Mouse (Mus musculus) urinary bladder, postnatal 10 days (tissue): Measurements from ENCODE around the gene Egfl7.

Experiments
- DNase-seq: peaks from one replicate; pipeline ENCODE4 v3.0.0; 2022; ENCODE audit warnings: low spot score

The Egfl7 gene

DNA sequence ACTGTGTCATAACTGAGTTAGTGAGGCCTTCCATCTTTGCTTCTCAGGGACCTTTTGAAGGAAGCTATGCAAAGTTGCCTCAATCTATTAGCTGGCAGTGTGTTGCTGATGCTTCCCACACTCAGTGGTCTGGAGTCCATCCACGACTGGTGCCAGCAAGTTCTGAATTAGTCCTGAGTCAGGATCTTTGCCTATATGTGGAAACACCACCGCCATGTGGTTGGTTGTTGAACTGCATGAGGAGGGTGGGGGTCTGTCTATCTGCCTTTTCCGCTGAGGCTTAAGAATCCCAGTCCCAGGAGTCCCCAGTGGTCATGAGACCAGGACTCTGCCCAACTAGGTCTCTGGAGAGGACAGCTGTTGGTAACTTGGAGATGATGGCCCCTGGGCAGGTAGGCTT is 9.8 kb upstream of the Egfl7 start:
- DNase-seq, result no peak

DNA sequence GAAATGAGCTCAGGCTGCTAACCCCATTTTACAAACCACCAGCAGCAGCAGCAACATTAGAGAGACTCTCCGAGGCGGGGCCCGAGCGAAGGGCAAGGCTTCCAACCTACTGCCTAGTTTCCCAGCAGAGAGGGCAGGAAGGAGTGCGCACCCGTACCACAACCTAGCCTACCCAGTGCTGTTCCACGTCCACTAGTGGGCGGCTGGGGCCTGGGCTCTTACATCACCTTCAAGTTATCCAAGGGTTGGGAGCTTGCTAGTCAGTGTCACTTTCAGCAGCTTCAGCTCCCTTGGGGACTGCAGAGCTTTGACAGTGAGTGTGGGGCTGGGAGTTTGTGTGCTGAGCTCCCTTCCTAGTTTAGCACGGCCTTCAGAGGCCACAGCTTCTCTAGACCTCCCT is 8.4 kb upstream of the Egfl7 start:
- DNase-seq, result no peak

DNA sequence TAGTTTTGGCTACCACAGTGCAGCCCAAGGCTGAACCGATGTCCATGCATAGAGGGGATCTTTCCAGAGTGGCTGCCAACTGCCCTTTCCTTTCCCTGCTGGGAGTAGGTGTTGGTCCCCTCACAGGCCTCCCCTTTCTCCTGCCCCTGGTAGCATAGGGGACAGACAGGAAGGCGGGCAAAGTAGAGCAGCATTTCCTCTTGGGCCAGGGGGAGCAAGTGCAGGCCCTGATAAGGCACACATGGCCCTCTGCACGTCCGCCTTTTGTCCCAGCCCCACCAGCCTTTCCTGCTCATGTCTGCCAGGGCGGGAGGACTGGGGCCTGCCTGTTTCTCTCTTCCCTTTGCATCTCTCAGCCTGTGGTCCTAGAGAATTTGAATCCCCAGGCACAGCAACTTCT is 8.0 kb upstream of the Egfl7 start:
- no peak for DNase-seq

DNA sequence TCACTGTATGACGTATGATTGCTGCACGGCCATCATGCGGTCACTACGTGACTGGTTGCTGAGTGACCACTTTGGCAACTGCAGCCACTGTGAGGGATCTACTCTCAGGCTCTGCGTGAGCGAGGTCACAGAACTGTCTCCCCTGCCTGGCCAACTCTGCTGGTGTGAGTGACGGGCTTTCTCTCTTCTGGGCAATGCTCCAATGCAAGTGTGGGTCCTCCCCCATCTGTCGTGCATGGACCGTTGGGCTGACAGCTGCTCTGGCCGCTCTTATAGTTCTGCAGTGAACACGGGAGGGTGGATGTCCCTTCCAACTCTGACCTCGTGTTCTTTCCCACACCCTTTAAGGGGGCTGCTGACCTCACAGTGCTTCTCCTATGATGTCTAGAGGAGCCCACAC is 6.4 kb upstream of the Egfl7 start:
- no peak for DNase-seq

DNA sequence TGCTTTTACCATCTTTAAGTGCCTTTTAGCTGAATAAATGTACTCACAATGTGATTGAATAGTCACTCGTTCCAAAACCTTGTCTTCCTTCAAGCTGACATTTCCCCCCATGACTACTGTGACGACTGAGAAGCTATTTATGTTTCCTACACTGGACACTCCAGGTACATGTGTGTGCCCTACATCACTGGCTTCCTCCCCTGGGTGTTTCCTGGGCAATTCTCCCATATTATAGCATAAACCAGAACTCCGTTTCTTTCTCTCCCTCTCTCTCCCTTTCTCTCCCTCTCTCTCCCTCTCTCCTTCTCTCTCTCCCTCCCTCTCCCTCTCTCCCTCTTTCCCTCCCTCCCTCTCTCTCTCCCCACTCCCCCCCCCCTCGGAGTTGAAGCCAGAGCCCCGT is 6.0 kb upstream of the Egfl7 start:
- no peak for DNase-seq

DNA sequence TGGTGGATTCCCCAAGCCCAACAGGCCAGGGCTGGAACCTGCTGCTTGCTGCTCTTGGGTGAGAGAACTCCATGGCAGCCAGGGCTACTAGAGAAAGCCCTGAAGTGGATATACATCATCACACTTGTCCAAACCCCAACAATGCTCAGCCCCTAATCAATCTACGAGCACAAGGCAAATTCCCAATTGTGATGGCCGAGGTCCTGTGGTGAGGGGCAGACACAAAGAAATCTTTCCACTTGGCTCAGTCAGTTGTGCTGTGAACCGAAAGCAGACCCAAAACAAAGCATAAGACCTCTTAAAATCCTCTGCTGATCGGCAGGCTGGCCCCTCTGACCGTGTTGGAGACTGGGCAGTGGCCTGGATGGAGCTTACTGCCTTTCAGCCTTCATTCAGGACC is 5.0 kb upstream of the Egfl7 start:
- no peak for DNase-seq

DNA sequence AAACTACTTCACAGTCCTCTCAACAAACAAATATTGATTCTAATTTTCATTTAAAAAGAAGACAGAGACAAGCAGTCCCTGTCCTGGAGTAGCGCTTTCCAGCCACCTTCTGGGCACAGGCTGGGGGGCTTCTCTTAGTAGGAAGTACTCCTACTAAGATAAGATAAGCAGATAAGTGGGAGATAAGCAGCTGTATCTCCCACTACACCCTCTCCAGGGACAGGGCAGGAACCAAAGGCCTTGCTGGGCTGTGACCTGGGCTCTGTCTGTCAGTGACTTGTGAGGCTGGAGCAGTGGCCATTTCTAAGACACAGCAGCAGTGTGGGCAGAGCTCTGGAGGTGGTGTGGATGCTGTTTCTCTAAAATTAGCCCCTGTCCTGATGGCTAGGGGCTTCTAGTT is 4.4 kb upstream of the Egfl7 start:
- no peak for DNase-seq

DNA sequence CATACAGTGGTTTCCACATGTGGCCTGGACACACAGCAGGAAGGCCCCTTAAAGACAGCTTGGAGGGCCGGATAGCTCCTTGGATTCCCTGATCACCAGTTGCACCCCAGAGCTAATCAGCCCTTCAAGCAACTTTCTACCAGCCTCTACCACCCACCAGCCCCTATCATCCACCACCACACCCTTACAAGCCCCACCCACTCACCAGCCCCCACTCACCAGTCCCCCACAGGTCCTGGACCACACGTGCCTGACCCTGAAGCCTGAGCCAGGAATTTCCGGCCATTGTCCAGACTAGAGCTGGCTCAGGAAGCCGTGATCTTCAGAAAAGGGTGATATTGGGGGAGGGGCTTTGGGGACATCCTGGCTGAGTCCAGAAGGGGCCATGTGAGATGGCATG is 3.9 kb upstream of the Egfl7 start:
- no peak for DNase-seq

DNA sequence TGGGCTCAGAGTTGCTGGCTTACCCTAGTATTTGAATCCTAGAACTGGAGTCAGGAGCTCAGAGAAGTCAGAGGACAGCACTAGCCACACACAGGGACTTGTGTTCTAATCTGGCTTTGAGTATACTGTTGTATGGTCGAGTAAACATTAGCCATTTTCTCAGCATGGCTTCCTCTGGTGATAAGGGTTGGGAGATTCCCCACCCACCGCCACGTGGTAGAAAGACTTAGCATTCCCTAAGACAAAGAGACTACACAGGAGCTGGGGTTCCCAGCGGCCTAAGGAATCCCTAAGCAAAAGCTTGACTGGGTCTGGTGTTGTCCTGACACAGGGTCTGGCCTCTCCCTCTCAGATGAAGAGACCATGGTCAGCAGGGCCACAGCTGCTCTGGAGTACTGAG is 3.4 kb upstream of the Egfl7 start:
- DNase-seq, result no peak

DNA sequence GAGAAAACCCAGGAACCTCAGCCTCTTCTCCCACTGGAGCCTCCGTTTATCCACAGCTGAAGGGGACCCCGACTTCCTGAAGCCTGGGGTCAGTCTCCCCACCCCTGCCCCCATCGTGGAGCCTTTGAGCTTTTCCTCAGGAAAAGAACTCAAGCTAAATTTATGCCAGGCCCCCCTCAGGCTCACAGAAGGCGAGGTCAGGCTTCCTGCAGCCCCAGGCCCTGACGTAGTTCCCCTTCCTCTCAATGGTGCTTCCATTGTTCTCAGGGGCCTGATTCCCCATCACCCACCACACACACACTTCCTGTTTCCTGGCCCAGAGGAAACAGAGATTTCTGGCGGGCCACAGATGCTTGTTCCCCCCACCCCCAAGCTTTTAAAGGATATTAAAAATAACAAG is 1.4 kb upstream of the Egfl7 start:
- no peak for DNase-seq

DNA sequence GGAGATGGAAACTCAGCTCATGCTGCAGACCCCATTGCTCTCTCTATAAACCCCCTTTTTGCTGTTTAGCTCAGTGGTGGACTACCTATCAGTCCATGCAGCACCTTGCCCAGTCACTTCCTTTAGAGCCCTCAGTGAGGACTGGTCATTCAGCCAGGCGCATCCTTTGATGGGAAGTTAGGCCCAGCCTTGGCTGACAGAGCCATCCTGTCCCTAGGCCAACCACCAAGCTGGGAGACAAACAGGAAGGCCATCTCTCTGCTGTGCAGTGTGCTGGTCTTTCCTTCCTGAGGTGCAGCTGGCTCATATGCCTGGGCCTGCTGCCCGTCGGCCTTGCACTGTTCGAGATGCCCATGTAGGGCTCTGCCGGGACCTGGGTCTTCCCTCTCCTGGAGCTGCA is 937 bp downstream of the Egfl7 start:
- DNase-seq, result no peak

DNA sequence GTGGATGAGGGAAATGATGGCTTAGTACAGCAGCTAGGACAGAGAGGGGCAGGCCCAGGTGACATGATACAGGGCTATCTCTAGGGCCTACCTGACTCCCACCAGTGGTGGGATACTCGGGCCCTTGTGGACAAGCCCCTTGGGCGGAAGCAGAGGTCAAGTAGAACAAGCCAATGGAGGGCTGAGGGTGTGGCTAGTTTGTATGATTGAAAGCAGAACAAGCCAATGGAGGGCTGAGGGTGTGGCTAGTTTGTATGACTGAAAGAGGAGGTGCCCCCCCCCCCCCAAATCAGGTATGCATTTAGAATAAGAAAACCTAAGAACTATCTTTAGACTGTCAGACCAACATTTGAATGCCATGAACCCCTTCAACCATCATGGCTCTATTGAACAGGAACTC is 2.4 kb downstream of the Egfl7 start:
- DNase-seq, result no peak

DNA sequence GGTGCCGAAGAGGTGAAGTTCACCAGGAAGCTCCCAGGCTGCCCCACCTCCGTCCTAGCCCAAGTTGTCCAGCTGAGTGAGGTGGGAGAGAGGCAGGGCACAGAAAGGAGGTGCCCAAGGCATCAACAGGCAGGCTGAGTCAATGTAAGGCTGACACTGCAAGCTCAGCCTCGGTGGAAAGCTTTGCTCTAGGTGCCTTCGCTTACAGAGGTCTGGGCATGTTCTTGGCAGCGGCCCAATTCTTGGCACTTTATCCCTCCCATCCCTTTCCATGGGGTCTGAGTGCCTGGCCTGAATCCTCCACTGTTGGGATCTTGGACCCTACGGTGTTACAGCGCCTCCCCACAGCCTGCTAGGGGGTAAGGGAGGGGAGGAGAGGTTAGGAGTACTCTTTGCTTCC is 2.9 kb downstream of the Egfl7 start:
- DNase-seq, result no peak

DNA sequence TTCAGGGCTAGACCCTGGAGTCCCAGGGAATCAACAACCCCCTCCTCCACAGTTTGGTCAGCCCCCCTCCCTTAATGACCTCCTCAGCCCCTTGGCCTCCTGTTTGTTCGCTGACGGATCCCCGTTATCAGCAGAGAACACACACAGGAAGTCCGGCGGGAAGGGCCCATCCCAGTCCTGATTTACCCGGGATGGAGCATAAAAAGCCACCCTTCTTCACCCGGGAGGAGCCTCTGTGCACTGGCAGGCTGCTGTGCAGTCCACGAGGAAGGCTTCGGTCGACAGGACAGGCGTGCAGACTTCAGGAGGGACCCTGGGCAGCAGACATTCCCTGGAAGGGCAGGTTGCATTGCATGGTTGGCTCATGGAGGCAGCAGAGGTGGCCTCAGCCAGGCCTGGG is 3.8 kb downstream of the Egfl7 start:
- no peak for DNase-seq

DNA sequence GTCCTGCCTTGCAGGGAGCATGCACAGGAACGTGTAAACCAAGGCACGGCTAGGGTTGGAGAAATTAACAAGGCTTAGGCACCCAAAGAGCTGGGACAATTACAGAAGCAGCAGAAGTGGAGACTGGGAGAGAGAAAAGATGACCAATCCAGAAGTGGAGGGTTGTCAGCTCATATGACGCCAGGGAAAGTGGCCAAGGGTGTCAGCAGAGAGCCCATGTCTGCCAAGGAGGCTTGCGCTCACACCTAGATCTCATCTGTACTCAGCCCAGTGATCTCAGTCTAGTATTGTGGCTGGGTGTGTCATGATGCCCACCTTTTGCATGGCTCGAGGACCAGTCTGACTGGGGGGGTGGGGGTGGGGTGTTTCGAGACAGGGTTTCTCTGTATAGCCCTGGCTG is 5.9 kb downstream of the Egfl7 start:
- DNase-seq, result no peak

DNA sequence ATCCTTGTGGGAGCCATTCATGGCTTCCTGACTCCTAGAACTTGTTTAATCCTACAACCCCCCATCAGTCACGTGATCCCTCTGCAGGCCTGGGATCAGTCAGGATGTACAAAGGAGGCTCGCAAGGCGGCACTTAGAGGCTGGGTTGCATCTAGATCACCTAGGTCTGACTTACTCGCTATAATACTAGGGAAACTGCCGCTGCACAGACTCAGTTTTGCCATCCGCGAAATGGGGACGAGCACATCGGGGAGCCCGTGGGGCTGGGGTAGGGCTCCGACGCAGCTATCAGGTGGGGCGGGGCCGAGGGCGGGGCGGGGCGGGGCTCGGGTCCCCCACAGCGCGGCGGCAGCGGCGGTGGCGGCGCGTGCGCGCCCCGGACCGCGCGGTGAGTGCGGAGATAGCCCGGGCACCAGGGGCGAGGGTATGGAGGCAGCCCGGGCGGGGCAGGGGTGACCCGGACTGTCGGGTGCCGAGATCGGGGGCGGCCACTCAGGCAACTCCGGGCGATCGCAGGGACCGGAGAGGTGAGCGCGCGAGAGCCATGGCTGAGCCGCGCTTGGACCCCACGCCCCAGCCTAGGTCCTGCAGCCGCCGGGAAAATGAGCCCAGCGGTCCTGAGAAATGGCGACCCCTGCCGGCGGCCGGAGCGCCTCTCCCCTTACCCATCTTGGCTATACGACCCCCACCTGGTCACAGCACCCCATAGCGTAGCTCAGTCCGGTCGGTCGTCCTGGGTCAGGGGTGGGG is 6.7 kb downstream of the Egfl7 start, which contains the start of gene Gm20532:
Gm20532 (plus strand) TSS at position 346 of the 750 bp plus-strand sequence.
- DNase-seq, result no peak

DNA sequence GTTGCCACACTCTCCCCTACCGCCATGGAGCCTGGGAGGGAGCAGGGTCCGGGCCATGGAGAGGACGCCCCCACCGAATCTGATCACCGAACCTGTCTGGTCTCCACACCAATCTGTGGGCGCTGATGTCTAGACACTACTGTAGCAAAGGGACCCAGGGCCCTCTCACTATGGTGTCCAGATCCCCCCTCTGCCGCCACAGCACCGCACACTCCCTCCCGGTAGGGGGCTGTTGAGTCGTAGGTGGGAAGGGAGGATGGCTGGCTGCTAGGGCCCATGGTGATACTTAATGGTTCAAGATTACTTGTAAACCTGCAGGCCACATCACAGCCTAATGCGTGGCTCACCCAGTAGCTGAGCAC is 7.2 kb downstream of the Egfl7 start:
- DNase-seq, result no peak

DNA sequence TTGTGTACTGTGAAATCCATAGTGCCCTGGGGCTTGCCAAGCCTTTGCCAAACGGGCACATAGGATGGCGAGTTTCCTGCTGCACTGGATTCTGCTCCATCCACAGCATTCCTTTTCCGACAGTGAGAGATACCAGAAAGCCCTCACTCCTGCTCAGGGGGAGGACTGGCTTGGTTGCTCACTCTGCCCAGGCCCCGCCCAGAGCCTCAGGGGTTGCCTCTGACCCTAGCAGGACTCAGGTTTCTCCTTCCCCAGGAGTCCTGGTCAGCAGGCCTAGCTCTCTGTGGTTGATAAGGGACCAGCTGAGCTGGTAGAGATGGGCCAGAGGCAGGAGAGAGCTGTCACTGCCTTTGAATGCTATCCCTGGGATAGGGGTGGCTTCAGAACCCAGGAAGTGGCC is 8.8 kb downstream of the Egfl7 start:
- no peak for DNase-seq

DNA sequence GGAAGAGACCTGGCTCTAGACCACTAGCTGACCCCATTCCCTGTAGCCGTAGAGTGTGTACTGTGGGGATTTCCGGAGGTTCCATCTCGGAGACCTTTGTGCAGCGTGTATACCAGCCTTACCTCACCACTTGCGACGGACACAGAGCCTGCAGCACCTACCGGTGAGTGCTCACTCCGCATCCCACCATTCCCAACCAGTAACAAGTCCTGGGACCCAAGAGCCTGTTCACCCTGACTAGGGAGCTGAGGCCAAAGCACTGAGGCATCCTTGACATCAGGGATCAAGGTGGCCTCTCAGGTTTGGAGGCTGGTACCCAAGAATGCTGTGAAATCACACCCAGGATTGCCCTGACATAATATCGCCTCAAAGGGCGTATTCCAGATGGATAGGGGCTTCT is 9.5 kb downstream of the Egfl7 start:
- no peak for DNase-seq

DNA sequence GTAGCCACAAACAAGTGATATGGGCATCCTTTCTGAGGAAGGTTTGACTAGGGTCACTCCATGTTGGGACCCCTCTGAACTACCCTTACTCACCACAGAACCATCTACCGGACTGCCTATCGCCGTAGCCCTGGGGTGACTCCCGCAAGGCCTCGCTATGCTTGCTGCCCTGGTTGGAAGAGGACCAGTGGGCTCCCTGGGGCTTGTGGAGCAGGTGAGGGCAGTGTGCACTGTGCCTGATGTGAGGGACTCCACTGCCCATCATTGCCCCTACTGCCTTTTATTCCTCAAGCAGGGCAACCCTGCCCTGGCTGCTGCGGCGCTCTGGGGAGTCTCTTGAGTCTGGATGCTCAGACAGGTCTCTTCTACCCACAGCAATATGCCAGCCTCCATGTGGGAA is 10.5 kb downstream of the Egfl7 start:
- DNase-seq, result no peak

DNA sequence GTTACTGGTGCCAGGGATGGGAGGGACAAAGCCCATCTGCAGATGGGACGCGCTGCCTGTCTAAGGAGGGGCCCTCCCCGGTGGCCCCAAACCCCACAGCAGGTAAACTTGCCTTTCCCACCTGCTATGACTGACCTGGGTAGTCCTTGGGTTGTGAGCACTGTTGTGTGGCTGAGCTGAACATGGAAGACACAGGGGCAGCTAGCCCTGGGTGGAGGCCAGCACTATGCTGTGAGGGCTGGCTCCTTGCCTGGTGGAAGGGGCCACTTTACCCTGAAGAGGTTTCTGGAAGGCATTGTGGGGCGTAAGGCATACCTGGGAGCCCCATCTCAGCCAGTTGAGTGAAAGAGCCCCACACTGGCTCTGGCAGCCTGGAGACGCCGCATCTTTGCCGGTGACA is 11.1 kb downstream of the Egfl7 start:
- DNase-seq, result no peak

DNA sequence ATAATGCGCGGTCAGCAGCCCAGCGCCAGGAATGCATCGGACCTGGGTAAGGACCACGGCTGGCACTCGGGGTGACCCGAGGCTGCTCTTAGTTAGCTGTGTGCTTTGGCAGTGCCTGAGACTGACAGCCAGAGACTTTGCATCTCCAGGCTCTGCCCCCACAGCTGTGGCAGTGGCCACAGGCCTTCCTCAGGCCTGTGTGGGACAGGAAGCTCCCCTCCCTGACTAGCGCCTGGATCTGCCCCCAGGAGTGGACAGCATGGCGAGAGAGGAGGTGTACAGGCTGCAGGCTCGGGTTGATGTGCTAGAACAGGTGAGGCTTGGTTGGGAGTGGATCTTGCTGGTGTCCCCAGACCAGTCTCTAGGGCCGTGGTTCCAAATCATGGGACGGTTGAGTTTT is 11.6 kb downstream of the Egfl7 start:
- no peak for DNase-seq

DNA sequence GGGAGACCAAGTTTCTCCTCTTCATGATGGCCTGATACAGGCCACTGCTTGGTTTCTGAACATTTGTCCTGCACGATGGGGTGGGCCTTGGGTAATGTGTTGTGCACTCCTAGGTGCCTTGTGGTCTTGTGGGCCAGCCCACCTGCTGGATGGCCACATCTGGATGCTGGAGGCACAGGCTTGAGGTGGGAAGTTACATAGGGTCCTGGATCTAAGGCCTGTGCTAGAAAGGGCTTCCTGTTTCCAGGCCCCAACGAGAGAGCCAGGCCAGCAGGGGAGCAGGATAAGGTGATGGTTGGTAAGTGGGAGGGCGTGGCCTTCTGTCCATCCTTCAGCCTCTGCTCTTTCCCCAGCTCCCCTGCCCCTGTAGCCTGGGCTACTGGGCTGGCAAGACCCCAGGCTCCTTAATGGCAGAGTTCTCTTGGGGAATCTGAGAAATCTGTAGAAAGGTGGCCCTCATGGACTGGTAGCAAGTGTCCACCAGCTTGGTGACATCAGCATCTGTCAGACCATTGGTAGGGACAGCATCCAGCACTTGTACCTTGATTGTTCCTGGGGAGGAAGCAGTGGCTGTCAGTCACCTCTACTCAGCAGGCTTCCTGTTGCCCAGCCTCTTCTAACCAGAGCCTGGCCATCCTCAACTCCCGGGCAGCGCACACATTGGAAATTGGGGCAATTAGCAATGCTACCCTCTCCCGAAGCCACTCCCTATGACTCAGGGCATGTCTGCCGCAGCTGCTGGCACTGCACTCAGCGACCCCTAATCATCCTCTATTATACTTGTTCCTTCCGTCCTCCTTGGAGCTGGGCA is 13.6 kb downstream of the Egfl7 start:
- no peak for DNase-seq

DNA sequence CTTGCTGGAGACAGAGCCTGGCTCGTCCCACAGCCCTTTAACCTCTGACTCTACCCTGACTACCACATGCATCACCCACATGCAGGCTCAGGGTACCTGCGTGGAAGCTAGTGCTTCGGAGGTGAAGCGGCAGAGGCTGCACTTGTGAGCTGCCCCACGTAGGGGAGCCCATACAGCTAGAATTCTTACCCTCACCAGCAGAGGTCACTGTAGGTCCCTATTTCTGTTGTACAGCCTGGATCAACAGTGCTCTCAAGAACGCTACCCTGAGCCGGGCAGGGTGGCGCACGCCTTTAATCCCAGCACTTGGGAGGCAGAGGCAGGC is 14.2 kb downstream of the Egfl7 start:
- DNase-seq, result no peak
